Mouse (Mus musculus) kidney, postnatal 10 days (tissue): ENCODE results near the gene Olfr1315-ps1.

ENCODE experiments used
- DNase-seq: peaks from one replicate; pipeline ENCODE4 v3.0.0; 2021; ENCODE audit warnings: mixed read lengths

Olfr1315-ps1 gene

DNA sequence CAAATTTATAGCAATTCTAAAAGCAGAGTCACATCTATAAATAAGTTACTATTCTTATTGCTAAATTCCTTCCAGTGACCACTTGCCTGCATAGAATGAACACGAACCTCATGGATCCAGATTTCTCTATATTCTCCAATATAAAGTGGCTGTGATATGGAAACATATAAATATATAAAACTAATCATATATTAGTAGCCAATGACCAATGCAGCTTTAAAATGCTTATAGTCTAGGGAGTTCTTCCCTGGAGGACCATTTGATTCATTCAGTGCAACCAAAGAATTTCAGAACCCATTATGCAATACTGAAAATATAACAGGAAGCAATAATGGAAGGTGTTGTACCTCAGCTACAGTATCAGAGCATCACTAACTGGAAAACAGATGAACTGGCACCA, at the start of gene Olfr1315-ps1:
Gene Olfr1315-ps1, minus strand, starts transcription at position 101 of the 400 bp plus-strand sequence.
- DNase-seq: no peak

DNA sequence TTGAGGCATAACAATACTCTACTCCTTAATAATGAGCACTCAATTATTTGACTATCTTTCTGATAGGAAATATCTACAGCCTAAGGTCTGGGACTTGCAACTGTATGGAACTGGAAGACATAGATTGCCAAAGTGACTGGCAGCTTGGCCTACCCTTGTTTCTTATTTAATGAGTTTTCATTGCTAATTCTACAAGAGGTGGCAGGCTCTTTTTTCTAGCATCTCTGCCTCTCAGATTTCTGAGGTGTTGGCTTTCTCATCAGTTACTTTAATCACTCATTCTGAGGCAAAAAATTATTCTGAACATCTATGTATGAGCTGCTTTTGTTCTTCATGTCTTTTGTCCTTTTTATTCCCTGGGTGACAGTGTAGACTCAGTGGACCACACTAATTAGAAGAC, 38.7 kb upstream of the Olfr1315-ps1 start, which contains the start of gene Olfr1318:
Gene Olfr1318, plus strand, starts transcription at position 301 of the 400 bp plus-strand sequence.
- DNase-seq: no peak

DNA sequence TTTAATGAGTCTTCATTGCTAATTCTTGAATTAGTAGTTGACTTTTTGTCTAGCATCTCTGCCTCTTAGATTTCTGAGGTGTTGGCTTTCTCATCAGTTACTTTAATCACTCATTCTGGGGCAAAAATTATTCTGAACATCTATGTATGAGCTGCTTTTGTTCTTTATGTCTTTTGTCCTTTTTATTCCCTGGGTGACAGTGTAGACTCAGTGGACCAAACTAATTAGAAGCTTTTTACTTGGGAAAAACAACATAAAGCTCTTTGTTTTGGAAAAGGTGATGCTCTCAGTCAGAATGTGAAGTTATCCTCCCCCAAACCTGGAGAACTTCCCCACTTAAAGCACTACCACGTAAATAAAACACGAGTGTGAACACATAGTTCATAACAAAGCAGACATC, 24.8 kb upstream of the Olfr1315-ps1 start, which contains the start of gene Olfr1317:
Gene Olfr1317, plus strand, starts transcription at position 301 of the 400 bp plus-strand sequence.
- no peak for DNase-seq

DNA sequence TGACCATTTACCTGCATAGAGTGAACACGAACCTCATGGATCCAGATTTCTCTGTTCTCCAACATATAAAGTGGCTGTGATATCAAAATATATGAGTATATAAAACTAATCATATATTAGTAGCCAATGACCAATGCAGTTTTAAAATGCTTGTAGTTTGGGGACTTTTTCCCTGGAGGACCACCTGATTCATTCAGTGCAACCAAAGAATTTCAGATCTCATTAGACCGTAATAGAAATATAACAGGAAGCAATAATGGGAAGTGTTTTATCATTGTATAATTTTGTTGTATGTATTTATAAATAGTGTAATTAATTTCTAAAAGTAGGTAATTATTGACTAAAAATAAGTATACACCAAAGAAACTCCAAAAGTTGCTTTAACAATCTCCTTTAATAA, 19.6 kb upstream of the Olfr1315-ps1 start, which contains the start of gene Olfr1316:
Gene Olfr1316, minus strand, starts transcription at position 101 of the 400 bp plus-strand sequence.
- DNase-seq: no peak

DNA sequence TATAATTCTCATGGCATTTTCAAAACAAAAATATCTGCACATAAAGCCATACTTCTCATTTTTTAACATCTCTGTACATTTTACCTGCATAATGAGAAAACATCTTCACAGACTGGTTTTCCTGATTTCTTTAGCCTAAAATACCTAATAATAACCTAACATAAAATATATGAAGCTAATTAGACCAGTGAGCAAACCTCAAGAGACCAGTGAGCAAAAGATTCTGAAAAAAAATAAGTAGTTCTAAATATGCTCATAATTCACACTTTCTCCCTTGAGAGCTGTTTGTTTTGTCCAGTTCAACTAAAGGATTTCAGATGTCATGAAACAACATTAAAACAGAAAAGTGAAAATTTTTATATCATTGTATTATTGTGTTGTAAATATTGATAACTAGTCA, 18.6 kb downstream of the Olfr1315-ps1 start, which contains the start of gene Olfr1314:
Gene Olfr1314, minus strand, starts transcription at position 101 of the 400 bp plus-strand sequence.
- DNase-seq: no peak

DNA sequence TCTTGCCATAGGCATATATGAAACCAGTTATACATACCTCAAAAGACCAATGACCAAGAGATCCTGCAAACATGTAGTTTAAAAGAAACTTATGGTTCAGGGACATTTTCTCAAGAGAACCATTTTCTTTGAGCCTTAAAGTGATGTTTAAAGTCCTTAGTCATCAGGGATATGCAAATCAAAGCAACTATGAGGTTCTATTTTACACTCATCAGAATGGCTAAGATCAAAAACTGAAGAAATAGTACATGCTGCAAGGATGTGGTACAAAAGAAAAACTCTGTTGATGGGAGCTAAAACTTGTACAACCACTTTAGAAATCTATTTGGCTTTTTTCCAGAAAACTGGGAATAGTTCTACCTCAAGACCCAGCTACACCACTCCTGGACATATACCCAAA, 37.5 kb downstream of the Olfr1315-ps1 start, which contains the start of gene Olfr1313:
Gene Olfr1313, minus strand, starts transcription at position 101 of the 400 bp plus-strand sequence.
- no peak for DNase-seq
